Mouse (Mus musculus) kidney, adult 2 months (tissue): Measurements from ENCODE around the gene Dync2li1.

Experiments used
- CTCF ChIP-seq: fragments of 200-500 bp; conservative IDR thresholded peaks from 2 replicates; pipeline ENCODE4 v1.5.1; 2011; ENCODE audit warnings: low read depth, mild to moderate bottlenecking, control low read depth, low read length, moderate library complexity, mixed read lengths; ENCODE audit not compliant: insufficient read depth, insufficient read length
- POLR2A ChIP-seq: fragments of 200-500 bp; IDR thresholded peaks from one replicate; pipeline ENCODE4 v1.6.1; 2011; ENCODE audit warnings: low read depth, low read length, control low read depth

DNA sequence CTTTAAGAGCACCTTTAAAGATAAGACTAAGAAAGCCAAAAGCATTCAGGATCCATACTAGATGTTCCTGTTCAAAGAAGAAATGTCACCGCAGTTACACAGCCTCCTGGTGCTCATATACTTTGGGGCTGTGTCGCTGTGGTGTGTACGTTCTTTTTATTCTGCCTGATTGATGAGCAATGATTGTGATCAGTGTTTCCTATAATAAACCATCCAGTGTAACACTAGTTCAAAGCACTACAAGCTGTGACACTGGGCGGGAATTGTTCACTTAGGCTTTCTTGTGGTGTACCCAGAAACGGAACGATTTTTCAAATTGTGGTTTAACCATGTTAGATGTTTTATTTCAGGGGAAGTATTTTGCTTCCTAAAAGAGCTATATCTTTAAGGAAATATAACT, 5.5 kb downstream of the Dync2li1 start:
- no peak for TF ChIP-seq CTCF
- TF ChIP-seq POLR2A: no peak
